Mouse (Mus musculus): Measurements from ENCODE around the gene Megf11.

Megf11 gene

DNA sequence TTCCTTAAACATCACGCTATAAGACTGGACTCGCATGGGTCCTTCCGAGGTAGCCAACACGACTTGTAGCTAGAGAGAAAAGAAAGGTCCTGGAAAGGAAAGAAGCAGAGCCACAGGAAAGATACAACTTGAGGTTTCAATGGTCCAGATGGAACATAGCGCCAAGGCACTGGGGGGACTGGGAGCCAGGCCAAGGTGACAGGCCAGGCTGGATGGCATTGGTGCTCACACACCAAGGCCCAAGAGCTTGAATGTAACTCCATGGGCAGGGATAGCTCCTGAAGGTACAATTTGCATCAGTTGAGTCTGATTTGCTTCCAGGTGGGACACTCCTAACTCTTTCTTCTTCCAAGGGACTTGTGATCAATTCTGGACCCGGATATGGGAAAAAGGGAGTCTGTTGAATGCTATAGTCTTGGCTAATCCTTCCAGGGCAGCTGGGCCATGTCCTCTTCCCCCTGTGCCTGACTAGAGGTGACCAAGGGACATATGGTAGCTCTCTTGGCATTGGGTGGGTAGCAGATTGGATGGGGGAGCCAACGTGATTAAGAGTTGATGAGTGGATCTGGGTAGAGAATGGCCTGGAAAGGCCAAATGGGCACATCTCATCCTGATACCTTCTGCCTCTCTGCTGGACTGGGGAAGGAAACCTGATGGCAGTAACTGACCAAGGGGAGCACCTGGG lies 172.6 kb downstream of the Megf11 start:
- no peak for DNase-seq (ENCODE audit: low read depth, low spot score)

DNA sequence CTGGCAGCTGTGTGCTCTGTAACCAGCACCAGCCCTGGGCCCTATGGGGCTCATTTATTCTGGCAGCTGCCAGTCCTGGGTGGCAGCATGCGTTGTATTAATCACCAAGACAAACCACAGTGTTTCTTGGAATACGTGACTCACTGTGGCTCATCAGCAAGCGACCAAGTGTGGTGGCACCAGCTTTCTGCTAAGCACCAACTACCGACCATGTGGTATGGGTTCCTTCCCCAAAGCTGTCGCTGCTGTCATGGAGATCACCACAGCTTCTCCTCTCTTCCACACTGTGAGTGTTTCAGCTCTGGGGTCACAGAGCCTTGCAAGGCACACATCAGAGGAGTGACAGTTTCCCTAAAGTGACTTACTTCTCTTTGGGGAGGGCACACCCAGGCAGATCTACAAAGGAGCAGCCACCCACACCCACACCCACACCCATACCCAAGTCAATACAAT lies 178.9 kb downstream of the Megf11 start:
- peak; percentile 5 for DNase-seq (ENCODE audit: low read depth, low spot score)

DNA sequence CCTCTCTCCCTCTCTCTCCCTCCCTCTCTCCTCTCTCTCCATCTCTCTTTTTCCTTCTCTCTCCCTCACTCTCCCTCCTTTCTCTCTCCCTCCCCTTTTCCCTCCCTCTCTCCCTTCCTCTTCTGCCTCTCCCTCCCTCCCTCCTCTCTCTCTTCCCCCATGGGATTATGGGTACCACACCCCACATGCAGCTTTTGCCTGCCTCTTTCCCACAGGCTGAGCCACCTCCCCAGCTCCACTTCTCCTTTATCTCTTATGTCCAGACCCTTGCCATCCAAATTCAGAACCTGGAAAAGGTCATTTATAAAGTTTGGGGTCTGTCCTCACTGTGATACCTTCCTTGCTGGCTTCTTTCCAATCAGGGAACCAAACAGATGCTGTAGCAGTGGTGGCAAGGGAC lies 180.5 kb downstream of the Megf11 start:
- DNase-seq (ENCODE audit: low read depth, low spot score), result no peak

DNA sequence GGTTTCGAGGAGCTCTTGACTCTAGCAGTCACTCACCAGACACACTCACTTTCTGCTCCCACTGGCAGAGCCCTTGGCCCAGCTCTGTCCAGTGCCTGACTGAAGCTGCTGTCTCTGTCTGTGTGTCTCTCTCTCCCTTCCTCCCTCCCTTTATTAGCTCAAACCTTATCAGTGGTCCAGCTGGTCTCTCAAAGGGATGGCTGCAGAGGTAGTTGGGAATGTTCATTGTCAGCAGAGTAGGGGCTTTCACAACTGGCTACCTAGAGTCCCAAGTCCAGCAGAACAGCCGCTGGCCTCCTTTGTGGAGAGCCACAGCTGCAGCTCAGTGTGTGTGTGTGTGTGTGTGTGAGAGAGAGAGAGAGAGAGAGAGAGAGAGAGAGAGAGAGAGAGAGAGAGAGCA lies 180.9 kb downstream of the Megf11 start:
- no peak for DNase-seq (ENCODE audit: low read depth, low spot score)

DNA sequence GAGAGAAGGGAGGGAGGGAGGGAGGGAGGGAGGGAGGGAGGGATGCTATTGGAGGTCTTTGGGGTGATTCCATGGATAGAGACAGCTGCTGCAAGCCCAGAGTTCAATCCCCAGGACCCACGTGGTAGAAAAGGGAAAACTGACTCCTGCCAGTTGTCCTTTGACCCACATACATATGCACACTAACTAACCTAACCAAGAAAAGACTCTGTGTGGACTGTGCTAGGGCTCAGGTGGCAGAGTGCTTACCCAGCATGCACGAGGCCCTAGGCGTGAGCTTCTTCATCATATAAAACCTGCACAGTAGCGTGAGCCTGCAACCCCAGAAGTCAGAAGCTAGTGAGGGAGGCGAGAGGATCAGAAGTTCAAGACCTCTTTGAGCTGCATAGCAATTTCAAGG lies 182.1 kb downstream of the Megf11 start:
- DNase-seq (ENCODE audit: low read depth, low spot score), result no peak

DNA sequence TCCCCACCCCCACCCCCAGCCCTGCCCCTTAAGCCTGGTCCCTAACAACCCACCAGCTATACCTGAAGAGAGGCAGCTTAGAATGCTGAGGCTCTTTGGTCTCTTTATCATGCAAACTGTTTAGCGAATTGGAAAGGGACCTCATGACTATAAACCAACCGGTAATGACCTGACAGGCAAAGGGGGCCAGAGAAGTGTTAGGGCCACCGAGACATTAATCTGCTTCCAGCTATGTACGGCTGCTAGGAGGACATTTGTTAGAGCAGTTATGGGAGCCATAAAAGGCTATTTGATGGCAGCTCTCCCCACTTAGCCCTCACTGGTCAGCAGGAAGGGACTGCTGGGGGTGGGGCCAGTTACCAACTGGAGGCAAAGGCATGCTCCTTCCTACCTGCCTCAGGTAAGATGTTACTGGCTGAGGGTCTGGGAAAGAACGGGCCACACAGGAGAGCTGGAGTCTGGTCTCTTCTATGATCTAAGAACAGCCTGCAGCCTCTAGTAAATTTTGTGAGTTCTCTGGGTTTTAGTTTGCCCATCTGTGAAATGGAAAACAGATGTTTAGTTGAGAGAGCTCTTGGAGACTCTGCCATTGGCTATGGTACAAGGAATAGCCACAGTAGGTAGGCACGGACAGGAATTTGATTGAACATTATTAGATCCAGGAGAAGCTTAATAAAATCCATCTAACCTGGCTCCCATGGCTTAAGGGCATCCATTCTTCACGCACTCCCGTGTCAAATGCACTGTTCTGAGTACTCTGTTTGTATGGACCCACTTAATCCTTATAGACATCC lies 183.2 kb downstream of the Megf11 start:
- no peak for DNase-seq (ENCODE audit: low read depth, low spot score)

DNA sequence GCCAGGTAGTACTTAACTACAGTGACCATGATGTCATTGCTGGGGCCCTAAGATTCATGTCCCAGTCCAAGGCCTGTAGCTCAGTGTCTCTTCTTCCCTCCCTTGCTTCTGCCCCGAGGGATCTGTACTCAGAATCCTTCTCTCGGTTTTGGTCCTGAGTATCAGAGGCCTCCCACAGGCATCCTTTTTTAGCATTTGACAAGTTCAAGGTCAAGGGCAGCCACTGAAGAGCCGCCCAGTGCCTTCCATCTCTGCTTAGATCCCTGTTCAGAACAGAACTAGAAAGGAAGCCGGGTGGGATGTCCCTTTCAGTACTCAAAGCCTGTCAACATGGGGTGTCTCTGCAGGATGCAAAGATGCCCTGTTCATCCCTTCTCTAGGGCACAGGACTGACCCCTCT lies 185.0 kb downstream of the Megf11 start:
- no peak for DNase-seq (ENCODE audit: low read depth, low spot score)

DNA sequence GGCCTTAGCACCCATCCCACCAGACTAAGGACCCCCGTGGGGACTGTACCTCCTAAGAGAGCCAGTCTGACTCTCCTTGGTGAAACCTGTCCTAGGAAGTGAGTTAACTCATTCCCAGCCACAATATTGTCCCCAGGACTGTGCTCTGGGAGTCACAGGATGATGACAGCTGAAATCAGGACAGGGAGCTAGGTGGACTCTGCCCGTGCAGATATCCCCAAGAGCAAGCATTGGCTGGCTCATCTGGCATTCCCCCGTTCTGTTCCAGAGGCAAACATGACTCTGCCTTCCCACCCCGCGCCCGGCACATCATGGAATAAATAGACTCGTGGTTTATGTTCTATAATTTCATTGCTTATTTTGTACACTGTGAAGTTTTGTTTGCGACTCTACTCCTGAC lies 185.7 kb downstream of the Megf11 start:
- no peak for DNase-seq (ENCODE audit: low read depth, low spot score)

DNA sequence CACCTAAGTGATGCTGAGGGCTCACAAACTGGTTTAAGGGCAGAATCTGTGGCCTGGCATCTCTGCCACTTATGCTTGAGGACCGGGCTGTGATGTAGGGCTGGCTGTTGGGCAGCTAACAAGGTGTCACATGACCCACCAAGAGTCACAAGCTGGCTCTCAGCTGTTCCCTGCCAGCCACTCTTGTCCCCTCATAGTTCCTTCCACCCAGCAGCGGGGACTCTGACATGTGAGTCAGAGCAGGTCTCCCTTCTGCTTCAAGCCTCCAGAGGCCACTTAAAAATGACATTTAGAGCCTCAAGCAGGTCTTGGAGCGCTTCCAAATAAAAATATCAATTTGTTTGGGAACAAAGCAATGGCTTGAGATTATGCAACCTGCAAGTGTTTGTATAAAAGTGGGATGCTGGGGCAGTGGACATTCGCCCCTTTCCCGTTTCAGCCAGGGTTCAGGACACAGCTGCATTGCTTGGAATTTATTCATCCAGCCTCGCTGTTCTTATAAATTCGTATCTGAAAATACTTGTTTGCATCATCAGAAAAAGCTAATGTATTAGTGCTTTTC lies 187.3 kb downstream of the Megf11 start:
- DNase-seq (ENCODE audit: low read depth, low spot score), result no peak

DNA sequence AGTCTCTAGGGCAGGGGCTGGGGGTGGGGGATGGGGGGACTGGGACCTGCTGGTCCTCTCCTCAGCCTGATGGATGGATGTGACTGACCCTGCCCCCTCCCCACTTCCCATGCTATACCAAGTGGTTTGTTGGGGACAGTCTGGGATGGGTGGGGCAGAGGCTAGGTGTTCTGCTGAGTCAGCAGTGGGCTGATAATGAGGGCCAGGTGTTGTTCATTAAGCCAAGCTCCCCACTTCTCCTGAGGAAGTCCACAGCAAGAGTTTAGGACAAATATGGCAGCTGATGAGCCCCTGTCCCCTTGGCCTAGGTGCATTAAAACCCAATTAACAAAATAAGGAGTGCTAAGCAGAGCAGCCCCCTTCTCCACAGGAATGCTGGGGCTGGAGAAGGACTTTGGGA lies 190.2 kb downstream of the Megf11 start:
- no peak for DNase-seq (ENCODE audit: low read depth, low spot score)

DNA sequence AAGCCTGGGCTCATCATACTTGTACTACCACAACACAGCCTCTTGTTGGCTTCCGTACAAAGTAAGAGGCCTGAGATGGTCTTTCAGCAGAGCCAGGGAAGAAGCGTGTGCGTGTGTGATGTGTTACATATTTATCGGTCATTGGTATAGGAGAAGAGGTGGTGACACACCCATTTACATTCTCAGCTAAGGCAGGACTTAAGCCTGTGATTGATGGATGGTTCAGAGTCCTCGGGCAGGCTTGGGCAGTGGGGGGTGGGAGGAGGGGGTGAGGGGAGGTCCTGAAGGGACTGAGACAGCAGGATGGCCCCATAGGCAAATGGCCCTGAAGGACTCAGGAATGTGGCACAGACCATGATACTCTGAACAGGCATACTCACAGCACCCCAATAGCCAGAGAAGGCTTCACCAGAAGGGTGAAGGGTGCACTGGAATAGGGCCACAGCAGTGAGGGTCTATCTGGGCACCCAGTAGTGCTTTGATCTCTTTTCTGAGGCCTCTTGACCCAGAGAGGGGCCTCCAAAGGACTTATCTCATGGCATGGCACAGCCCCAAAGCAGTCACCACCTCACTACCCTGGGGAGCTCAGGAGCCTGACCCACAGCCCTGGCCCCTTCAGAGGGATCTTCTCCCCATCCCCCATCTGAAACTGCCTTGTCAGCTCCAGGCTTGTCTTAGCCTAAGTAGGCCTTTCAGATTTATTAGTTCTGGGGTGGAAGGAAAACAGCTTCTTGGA lies 190.9 kb downstream of the Megf11 start:
- DNase-seq (ENCODE audit: low read depth, low spot score), result no peak

DNA sequence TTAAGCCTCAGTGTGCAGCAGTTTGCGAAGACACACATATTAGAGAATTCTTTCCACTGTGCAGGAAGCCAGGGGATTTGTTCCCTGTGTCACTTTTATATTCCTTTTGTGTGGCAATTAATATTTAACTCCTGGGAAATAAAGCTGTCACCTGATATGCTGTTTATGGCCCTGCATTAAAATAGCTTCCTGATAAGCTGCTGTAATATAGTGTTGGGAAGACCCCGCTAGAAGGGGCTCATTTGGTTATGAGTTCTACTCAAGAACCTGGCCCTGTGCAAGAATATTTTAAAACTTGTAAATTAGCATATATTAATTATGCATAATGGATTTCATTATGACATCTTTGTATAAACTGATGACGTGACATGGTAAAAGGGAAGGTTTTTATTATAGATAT lies 191.7 kb downstream of the Megf11 start:
- no peak for DNase-seq (ENCODE audit: low read depth, low spot score)

DNA sequence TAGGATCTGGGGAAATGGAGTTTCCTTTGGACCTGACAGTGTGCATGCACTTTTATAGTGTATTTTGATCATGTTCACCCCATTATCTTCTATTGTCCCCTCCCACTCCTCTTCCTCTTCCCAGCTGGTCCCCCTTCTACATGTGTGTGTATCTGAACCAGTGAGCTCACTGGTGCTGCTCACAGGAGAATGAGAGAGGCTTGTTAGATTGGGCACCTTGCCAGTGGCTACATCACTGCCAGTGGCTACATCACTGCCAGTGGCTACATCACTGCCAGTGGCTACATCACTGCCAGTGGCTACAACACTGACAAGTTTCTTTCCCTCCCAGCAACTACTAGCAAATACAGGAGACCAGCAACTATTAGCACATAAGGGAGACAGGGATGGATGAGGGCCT lies 192.6 kb downstream of the Megf11 start:
- no peak for DNase-seq (ENCODE audit: low read depth, low spot score)

DNA sequence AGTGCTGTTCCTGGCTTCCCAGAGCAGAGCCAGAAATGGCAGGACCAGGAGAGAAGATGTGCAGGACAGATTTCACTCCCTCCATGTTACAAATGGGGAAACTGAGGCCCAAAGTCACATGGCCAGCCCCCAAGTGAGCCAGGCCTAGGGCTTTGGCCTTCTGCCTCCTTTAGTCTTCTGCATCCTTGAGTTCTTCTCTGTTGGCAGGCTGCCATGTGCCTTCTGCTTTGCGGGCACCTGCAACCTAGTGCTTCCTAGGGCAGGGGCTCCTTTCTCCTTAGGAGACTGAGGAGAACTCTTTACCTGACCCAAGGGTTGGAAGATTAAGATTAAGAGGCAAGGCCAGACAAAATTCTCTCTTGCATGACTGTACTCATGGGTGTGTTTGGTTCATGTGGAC lies 193.9 kb downstream of the Megf11 start:
- no peak for DNase-seq (ENCODE audit: low read depth, low spot score)

DNA sequence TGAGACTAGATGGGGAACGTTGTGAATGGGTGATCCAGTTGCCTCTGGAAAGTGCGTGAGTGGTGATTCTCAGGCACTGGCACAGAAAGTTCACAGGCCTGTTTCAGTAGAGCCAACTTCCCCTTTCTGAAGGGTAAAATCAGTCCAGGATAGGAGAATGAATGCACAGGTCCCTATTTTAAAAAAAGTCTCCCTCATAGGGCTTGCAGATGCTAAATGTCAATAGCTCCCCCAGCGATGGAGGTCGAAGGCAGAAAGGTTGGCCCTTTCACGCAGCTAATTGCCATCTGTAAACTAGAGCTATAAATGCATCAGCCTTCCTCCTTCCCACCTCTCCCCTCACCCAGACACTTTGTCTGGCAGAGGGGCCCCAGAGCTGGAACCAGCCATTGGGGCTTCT lies 200.9 kb downstream of the Megf11 start:
- DNase-seq (ENCODE audit: low read depth, low spot score), result no peak

DNA sequence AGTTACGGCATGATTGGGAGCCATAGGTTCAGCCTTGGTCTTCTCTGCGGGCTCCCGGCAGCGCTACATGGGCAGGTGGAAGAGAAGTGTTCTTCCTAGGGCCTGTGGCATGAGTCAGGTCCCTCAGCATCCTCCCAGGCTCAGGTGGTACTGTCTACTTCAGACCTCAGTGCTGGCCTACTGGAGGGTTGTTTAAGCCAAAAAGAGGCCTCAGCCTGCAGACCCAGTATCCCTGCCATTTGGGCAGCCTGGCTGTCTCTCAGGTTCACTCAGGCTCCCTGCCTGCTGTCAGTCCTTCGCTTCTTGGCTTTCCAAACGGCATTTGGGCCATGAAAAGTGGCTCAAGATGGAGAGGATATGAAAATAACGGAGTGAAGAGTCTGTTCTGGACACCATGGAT lies 202.6 kb downstream of the Megf11 start:
- no peak for DNase-seq (ENCODE audit: low read depth, low spot score)

DNA sequence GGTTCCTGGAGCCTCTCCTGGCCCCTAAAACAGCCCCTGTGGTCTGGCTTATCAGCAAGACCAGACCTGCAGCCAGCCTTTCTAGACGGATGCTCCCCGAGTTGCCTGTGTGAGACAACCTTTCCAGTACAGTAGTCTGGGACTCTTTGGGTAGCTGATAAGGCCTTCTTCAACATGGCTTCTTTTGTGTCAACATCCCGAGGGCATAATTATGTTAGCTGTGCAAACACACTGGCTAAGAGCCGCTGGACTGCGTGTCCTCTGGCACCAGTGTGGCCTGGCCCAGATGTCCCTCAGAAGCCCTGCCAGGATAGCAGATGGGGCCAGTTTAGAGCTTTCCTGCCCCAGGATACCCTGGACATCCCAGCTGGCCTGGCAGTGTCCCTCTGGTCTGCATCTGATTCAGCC lies 205.2 kb downstream of the Megf11 start:
- DNase-seq (ENCODE audit: low read depth, low spot score), result peak; percentile 21

DNA sequence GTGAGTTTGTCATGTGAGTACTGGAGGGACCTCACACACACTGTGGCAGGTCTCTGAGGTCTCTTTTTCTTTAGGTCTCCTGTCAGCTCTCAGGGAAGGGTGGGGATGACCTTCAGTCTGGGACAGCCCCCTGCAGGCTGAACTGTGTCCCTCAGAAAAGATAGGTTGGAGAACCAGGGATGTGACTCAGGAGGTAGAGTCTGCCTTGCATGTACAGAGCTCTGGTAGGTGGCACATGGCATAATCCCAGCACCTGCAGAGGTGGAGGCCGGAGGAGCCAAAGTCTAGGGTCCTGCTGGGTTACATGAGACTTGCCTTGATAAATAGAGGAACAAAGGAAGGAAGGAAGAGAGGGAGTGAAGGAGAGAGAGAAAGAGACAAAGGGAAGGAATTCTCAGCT lies 206.0 kb downstream of the Megf11 start:
- no peak for DNase-seq (ENCODE audit: low read depth, low spot score)

DNA sequence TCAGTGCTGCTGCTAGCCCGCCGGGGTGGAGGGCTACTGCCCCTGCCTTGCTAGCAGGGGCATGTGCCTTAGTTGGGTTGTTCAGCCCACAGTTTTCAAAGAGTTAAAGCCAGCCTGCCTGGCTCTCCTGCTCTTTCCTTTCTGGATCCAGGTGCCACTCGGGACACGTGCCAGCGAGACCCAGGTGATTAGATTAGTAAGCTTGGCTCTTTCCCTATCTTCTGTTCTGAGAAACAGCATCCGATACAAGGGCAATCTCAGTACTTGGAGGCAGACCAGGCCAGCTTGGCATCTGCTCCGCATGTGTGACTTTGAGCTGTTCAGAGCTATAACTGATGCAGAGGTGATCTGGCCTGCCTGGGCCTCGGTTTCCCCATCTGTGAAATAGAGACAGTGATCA lies 209.0 kb downstream of the Megf11 start:
- DNase-seq (ENCODE audit: low read depth, low spot score), result no peak

DNA sequence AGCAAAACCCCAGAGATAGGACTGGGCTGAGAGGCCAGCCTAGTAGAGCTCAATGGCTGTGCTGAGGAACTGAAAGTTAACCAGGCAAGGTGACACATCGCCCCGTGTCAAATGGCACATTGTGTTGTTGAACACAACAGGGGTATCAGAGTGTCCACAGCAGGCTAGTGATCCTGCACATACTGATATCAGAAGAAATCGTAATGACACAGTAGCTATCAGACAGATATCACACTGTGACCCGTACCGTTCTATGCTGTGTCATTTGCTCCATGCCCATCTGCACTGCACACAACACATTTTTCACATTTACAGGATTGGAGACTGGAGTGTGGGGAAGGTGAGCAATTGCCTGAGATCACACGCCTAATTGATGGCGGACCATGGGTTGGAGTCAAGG lies 213.0 kb downstream of the Megf11 start:
- DNase-seq (ENCODE audit: low read depth, low spot score), result no peak

DNA sequence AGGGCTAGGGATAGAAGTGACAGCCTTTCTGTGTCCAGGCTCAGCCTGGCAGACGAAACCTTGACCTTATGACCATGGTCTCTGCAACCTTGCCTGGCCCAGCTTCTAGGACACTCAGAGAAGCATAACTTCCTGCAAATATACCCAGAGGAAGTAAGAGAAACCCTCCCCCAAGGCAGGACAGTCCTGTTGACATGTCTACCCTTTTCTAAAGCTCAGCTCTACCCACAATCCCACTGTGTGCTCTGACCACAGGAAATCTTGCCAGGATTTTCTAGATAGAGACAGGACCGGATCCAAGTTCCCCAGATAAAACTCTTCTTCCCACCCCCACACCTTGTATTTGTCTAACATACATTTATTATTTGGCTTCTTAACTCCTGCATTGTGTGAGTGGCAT lies 215.3 kb downstream of the Megf11 start:
- no peak for DNase-seq (ENCODE audit: low read depth, low spot score)

DNA sequence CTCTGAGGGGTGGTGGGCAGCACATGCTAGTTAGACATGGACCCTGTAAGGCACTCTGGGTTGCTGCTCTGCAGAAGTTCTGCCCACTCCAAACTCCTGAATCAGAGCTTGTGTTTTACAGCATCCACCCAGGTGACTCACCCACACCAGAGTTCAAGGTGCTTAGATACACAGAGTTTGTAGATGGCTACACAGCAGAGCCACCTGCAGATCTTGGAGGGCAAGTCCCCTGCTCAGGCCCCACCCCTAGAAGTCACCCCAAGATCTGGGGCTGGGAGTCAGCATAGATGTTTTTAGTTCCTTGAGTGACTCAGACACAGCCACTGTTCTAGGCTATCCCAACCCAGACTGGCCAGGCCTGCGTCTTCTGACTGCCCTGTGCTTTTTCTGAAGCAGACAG lies 217.5 kb downstream of the Megf11 start:
- DNase-seq (ENCODE audit: low read depth, low spot score), result no peak

Measured in skeletal muscle tissue, adult 2 months (tissue).